Mouse (Mus musculus) embryonic facial prominence, embryonic 15.5 days (tissue): ENCODE measurements around the gene Olfr420. TPM values are rescaled to one million over a fixed set of nuclear protein-coding genes. Genes with fewer than 3 reads are reported as not detected.

Source experiments
- ATAC-seq: fragments of 200-750 bp; cut with Nextera tagmentation; 2 replicates; pipeline ENCODE4 v1.8.0; 2017; ENCODE audit warnings: low read depth, moderate TSS enrichment; ENCODE audit not compliant: insufficient number of reproducible peaks, low FRiP score, low TSS enrichment
- H3K27ac ChIP-seq: fragments of 300-500 bp; sonication (generic); replicated peaks from 2 replicates; pipeline ENCODE4 v1.5.1; 2015; ENCODE audit warnings: mild to moderate bottlenecking, inconsistent platforms
- H3K27me3 ChIP-seq: fragments of 300-500 bp; sonication (generic); 2 replicates; pipeline ENCODE4 v1.6.1; 2015; ENCODE audit warnings: inconsistent platforms
- H3K36me3 ChIP-seq: fragments of 300-500 bp; sonication (generic); 2 replicates; pipeline ENCODE4 v1.6.1; 2015; ENCODE audit warnings: mild to moderate bottlenecking, inconsistent platforms
- H3K4me1 ChIP-seq: fragments of 300-500 bp; sonication (generic); 2 replicates; pipeline ENCODE4 v1.6.1; 2015; ENCODE audit warnings: inconsistent platforms
- H3K4me2 ChIP-seq: fragments of 300-500 bp; sonication (generic); replicated peaks from 2 replicates; pipeline ENCODE4 v1.6.1; 2015; ENCODE audit warnings: mild to moderate bottlenecking, inconsistent platforms
- H3K4me3 ChIP-seq: fragments of 300-500 bp; sonication (generic); replicated peaks from 2 replicates; pipeline ENCODE4 v1.5.1; 2015; ENCODE audit warnings: mild to moderate bottlenecking, inconsistent platforms
- H3K9ac ChIP-seq: fragments of 300-500 bp; sonication (generic); 2 replicates; pipeline ENCODE4 v1.6.1; 2015; ENCODE audit warnings: inconsistent platforms
- H3K9me3 ChIP-seq: fragments of 300-500 bp; sonication (generic); replicated peaks from 2 replicates; pipeline ENCODE4 v1.6.1; 2016; ENCODE audit warnings: inconsistent platforms
- WGBS: fragments of 180-500 bp; shearing (Covaris S2); methylation state at CpG from one replicate; pipeline ENCODE4 v1.1.7; 2015; 5-methylcytosine and 5-hydroxymethylcytosine counted together
- polyA plus RNA-seq: library from polyadenylated mRNA; unstranded; fragments of >200 nt; fragmentation: Nextera tagmentation; extraction: Ambion mirVana; gene quantifications from 2 replicates; pipeline ENCODE4 v1.2.1, GENCODE M21; 2015

Gene Olfr420
- polyA plus RNA-seq, 1 experiment from 2014 or later, result 0.15 TPM

DNA sequence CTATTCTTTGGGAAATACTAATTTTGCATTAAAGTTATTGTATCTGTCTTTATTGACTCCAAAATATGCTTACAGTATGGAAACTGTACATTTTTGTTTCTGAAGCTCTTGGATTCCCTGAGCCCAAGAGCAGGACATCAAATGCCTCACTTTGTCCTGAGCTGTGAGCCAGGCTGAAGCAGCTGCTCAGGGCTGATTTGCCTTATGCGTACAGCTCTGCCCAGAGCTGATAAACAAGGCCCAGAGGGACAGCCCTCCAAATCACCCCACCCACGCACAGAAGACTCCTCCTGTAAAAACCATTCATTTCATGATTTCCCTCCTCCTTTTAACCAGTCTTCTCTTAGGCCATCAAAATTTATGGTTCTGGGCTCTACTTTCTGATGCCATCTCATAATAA, 16.1 kb downstream of the Olfr420 start:
- Histone ChIP-seq H3K4me3 (no peak overlapping the region), H3K36me3 (no peaks in the 10 kb centered on the region), H3K27me3 (no peaks in the 10 kb centered on the region), H3K4me2 (no peak overlapping the region), H3K27ac (no peak overlapping the region), H3K9me3 (no peaks in the 10 kb centered on the region), H3K4me1 (no peaks in the 10 kb centered on the region), H3K9ac (no peak overlapping the region)
- ATAC-seq, result no peak
- 56% methylated on average over 2 of the region's 2 CpGs for WGBS

DNA sequence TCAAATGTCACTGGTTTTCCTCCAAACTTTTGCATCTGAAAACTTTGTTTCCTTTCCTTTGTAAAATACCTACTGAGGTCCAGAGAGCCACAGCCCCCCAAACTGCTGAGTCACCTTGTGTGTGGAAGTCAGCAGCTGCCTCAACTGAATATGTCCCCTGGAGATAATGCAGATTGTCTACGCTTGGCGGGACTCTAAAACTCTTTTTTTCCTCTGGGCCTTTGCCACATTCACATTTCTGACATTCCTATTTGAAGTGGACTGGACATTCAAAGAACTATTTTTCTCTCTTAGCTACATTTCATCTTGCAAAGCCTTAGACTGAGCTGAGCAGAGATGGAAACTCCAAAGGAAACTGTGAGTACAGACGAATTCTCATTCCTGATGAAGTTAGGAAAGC, 17.2 kb downstream of the Olfr420 start, which contains the start of gene Spta1:
Spta1 (plus strand) TSS at position 172 of the 400 bp plus-strand sequence.
- no peak for ATAC-seq
- H3K27me3 ChIP-seq, result no peaks in the 10 kb centered on the region
- H3K4me1 ChIP-seq, result no peaks in the 10 kb centered on the region
- H3K4me3 ChIP-seq, result no peak within 1 kb of the TSS
- H3K9ac ChIP-seq, result no peak within 1 kb of the TSS
- H3K27ac ChIP-seq, result no peak within 1 kb of the TSS
- no peaks in the 10 kb centered on the region for H3K36me3 ChIP-seq
- WGBS, result 34% methylated on average over 3 of the region's 3 CpGs
- H3K9me3 ChIP-seq, result no peaks in the 10 kb centered on the region
- no peak within 1 kb of the TSS for H3K4me2 ChIP-seq

DNA sequence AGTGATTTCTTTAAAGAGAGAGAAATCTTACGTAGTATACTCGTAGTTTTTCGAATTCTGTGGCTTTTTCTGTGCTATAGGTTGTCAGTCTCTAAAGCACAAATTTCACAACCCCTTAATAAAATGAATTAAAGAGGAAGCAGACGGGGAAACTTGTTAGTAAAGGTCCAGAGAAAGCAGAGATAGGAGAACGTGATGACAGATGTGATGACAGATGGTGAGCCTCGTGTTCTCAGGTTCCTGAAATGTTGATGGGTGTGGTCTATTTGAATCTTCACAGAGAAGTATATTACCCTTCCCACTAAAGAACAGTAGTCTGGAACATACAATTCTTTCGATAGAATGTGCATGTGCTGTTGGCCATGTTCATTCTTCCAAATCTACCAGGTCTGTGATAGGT, 49.3 kb downstream of the Olfr420 start:
- no peak for ATAC-seq
- H3K4me1 ChIP-seq, result no peaks in the 10 kb centered on the region
- no peak overlapping the region for H3K4me3 ChIP-seq
- 61% methylated on average over 7 of the region's 7 CpGs for WGBS
- no peak overlapping the region for H3K4me2 ChIP-seq
- no peaks in the 10 kb centered on the region for H3K9me3 ChIP-seq
- H3K27me3 ChIP-seq, result no peaks in the 10 kb centered on the region
- H3K36me3 ChIP-seq, result no peaks in the 10 kb centered on the region
- H3K27ac ChIP-seq, result no peak overlapping the region
- no peak overlapping the region for H3K9ac ChIP-seq

Other genes with a start within 250 kb of the Olfr420 start
- 0.66 and 1.5 TPM in 2 replicates for gene Ifi211, start 242.6 kb upstream of the Olfr420 start, polyA plus RNA-seq
- 2.0 and 2.9 TPM in 2 replicates for gene Mndal, start 213.1 kb upstream of the Olfr420 start, polyA plus RNA-seq
- gene Ifi203, start 213.0 kb upstream of the Olfr420 start, polyA plus RNA-seq, result 0.85 and 1.3 TPM in 2 replicates
- 2.7 and 3.0 TPM in 2 replicates for gene Ifi202b, start 172.9 kb upstream of the Olfr420 start, polyA plus RNA-seq
- 0.16 and 0.62 TPM in 2 replicates for gene Ifi205, start 123.8 kb upstream of the Olfr420 start, polyA plus RNA-seq
- gene Olfr433, start 114.9 kb upstream of the Olfr420 start, polyA plus RNA-seq, result 0.05 TPM in 1 of 2 replicates, not detected in the other
- gene Olfr432, start 106.4 kb upstream of the Olfr420 start, polyA plus RNA-seq, result not detected in 2 replicates
- gene Olfr430, start 89.0 kb upstream of the Olfr420 start, polyA plus RNA-seq, result 0.23 and 0.28 TPM in 2 replicates
- 0.11 and 0.17 TPM in 2 replicates for gene Olfr429, start 71.3 kb upstream of the Olfr420 start, polyA plus RNA-seq
- not detected in 2 replicates for gene Olfr427, start 58.7 kb upstream of the Olfr420 start, polyA plus RNA-seq
- gene Olfr231, start 34.5 kb upstream of the Olfr420 start, polyA plus RNA-seq, result 0.17 and 0.24 TPM in 2 replicates
- 0.13 and 0.19 TPM in 2 replicates for gene Olfr424, start 24.1 kb upstream of the Olfr420 start, polyA plus RNA-seq
- gene Spta1, start 17.1 kb downstream of the Olfr420 start, polyA plus RNA-seq, result 0.17 and 0.24 TPM in 2 replicates
- 0.46 and 0.53 TPM in 2 replicates for gene Olfr419, start 96.4 kb downstream of the Olfr420 start, polyA plus RNA-seq
- gene Mptx1, start 174.9 kb downstream of the Olfr420 start, polyA plus RNA-seq, result not detected in 2 replicates
- gene Olfr417, start 209.5 kb downstream of the Olfr420 start, polyA plus RNA-seq, result 0.05 TPM in 1 of 2 replicates, not detected in the other
- not detected in 2 replicates for gene Olfr248, start 235.4 kb downstream of the Olfr420 start, polyA plus RNA-seq